Mouse (Mus musculus): ENCODE results near the gene Ndufa10. TPM values are rescaled to one million over a fixed set of nuclear protein-coding genes. Genes with fewer than 3 reads are reported as not detected.

The Ndufa10 gene
- polyA plus RNA-seq, 1 experiment = 171 TPM

DNA sequence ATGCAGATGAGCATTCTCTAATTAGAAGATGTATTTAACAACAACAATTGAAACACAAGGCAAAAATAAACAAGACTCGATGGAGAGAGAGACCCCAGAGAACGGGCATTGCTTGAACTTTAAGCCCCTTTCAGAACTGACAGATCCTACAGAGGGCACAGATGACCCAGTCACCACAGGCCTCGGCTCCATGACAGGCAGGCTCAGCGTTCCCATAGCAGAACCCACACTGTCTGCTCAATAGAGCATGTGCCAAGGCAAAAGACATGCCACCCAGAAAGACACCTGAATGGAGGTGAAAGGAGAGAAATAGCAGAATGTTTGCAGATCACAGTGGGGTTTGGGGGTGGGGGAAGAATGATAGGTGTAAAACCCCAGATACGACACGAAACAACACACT is 15.2 kb downstream of the Ndufa10 start:
- Histone ChIP-seq H3K4me3 (ENCODE audit: insufficient read depth, low read length) (no peak overlapping the region), H3K4me1 (ENCODE audit: control insufficient read depth, insufficient read depth, low read length) (no peaks in the 10 kb centered on the region), H3K27ac (ENCODE audit: insufficient read depth, low read length) (no peak overlapping the region)
- TF ChIP-seq CTCF (IDR thresholded peaks at IDR 0.05; ENCODE audit: borderline replicate concordance, insufficient read depth, low read length) (no peak), POLR2A (IDR thresholded peaks at IDR 0.05; ENCODE audit: low read depth, low read length) (no peak)

GRCm38 (mm10) chr1:92457758-92458157 is 15.9 kb downstream of the Ndufa10 start:
- no peak for TF ChIP-seq CTCF (IDR thresholded peaks at IDR 0.05; ENCODE audit: borderline replicate concordance, insufficient read depth, low read length)
- no peak for TF ChIP-seq POLR2A (IDR thresholded peaks at IDR 0.05; ENCODE audit: low read depth, low read length)

DNA sequence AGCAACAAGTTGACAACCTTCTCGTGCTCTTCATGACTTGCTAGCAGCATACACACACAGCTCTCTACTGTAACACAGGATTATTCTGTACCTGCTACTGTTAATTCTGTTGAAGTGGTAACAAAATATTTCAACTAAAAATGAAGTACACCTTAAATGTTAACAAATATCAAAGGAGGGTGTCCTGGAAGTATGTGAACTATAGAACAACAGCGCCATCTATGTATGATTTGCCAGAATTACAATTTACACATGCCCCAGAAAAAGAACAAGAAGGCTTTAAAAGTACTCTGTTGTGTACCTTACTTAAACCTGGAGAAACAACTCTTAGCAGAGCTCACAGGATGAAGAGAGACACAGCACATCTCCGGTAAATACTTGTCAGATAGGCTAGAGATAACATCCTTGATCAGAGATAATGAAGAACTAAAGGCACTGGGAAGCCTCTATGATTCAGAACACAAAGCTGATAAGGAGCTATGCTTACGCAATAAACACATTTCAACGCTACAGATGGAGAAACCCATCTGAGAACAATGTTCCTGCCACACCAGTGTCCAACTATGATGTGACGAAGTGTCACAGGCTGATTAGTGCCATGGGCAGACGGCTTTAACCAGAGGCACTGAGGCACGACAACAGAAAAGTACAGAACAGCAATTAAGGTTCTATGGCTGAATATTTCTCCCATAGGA is 19.8 kb downstream of the Ndufa10 start:
- Histone ChIP-seq H3K4me1 (ENCODE audit: control insufficient read depth, insufficient read depth, low read length) (no peaks in the 10 kb centered on the region), H3K27ac (ENCODE audit: insufficient read depth, low read length) (no peak overlapping the region), H3K4me3 (ENCODE audit: insufficient read depth, low read length) (no peak overlapping the region)
- TF ChIP-seq POLR2A (IDR thresholded peaks at IDR 0.05; ENCODE audit: low read depth, low read length) (no peak), CTCF (IDR thresholded peaks at IDR 0.05; ENCODE audit: borderline replicate concordance, insufficient read depth, low read length) (no peak)

More at GRCm38 (mm10) chr1:92457758-92458157, 15.9 kb downstream of the Ndufa10 start:
- H3K4me1 ChIP-seq (ENCODE audit: control insufficient read depth, insufficient read depth, low read length) = no peaks in the 10 kb centered on the region
- H3K27ac ChIP-seq (ENCODE audit: insufficient read depth, low read length) = no peak overlapping the region
- H3K4me3 ChIP-seq (ENCODE audit: insufficient read depth, low read length) = no peak overlapping the region

GRCm38 (mm10) chr1:92448293-92448692 is 25.4 kb downstream of the Ndufa10 start:
- TF ChIP-seq POLR2A (IDR thresholded peaks at IDR 0.05; ENCODE audit: low read depth, low read length) = no peak
- TF ChIP-seq CTCF (IDR thresholded peaks at IDR 0.05; ENCODE audit: borderline replicate concordance, insufficient read depth, low read length) = no peak
- no peaks in the 10 kb centered on the region for H3K4me1 ChIP-seq (ENCODE audit: control insufficient read depth, insufficient read depth, low read length)

DNA sequence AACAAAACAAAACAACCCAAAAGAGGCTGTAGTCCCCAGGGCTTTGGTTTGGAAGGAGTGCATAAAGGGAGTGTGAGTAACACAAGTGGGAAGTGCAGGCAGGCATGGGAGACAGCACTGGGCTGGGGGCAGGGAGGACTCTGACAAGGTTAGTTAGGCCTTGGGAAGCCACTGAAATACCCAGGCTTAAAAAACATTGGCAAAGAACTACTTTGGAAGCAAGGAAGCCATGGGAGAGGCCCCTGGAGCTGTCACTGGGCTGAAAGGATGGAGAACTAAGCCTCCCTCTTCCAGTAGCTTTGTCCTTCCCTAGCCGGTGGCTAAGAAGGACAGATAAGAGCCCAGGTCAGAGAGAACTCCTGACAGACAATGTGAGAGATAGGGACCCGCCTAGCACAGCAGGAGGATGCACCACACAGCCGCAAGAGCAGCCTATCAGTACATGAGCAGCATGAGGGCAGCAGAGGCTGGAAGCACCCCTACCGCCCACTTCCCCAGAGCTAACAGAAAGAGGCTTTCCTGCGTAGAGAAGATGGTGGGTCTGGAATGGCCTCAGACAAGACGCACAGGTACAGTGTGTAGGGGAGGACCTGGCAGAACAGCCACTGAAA is 32.1 kb downstream of the Ndufa10 start:
- H3K4me1 ChIP-seq (ENCODE audit: control insufficient read depth, insufficient read depth, low read length) = no peaks in the 10 kb centered on the region
- TF ChIP-seq CTCF (IDR thresholded peaks at IDR 0.05; ENCODE audit: borderline replicate concordance, insufficient read depth, low read length) (no peak), POLR2A (IDR thresholded peaks at IDR 0.05; ENCODE audit: low read depth, low read length) (no peak)
- H3K27ac ChIP-seq (ENCODE audit: insufficient read depth, low read length) = no peak overlapping the region
- H3K4me3 ChIP-seq (ENCODE audit: insufficient read depth, low read length) = no peak overlapping the region

More at GRCm38 (mm10) chr1:92448293-92448692, 25.4 kb downstream of the Ndufa10 start:
- H3K4me3 ChIP-seq (ENCODE audit: insufficient read depth, low read length) = no peak overlapping the region
- no peak overlapping the region for H3K27ac ChIP-seq (ENCODE audit: insufficient read depth, low read length)

DNA sequence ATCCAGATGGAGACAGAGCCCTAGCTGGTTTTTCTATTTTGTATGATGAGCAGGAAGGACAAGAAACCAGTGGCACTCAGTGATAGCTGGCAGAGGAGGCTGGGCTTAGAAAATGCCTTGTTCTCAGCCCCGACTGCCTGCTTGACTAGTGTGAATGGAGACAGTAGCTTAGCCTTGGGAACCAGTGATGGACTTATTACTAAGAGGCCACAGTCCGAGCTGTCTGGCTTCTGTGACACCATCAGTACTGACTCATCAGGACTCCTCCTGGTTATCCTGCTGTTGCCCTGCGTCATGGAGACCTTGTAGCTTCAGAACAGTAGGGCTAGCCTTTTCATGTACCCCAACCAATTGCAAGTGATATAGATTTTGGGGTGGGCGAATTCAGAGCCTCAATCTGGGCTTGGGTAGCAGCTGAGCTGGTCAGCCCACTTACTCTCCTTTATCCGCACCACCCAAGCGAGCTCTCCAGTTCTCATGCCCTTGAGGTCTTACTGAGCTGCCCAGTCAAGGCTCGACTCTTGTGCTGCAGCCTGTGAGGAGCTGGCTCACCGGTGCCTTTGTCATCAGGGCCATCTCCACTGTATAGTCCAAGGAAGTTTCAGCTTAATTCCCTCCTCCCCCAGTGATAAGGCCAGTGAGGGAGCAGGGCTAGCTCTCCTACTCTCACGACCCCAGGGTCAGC is 33.5 kb downstream of the Ndufa10 start:
- TF ChIP-seq POLR2A (IDR thresholded peaks at IDR 0.05; ENCODE audit: low read depth, low read length) (no peak), CTCF (IDR thresholded peaks at IDR 0.05; ENCODE audit: borderline replicate concordance, insufficient read depth, low read length) (no peak)
- Histone ChIP-seq H3K27ac (ENCODE audit: insufficient read depth, low read length) (no peak overlapping the region), H3K4me3 (ENCODE audit: insufficient read depth, low read length) (no peak overlapping the region), H3K4me1 (ENCODE audit: control insufficient read depth, insufficient read depth, low read length) (no peaks in the 10 kb centered on the region)

GRCm38 (mm10) chr1:92437678-92438271 is 35.9 kb downstream of the Ndufa10 start:
- no peak overlapping the region for H3K27ac ChIP-seq (ENCODE audit: insufficient read depth, low read length)

DNA sequence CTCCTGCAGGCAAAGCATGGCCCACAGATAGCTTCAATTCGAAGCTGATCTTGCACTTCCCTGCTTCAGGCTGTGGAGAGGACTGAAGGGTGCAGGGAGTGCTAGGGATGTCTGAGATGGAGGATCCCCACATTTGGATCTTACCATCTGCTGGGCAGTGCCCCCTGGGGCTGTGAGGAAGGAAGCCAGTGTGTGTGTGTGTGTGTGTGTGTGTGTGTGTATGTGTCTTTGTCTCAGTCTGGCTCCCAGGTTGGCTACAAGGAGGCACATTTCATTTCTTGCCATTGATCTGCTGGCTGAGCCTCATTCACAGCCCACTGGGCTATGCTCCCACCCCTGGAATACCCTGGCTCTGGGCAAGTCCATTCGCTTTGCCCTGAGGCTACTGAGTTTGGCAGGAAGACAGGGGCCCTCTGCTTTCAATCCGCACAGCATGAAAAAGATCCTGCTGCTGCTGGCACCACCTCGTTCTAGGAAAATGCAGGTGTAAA is 36.8 kb downstream of the Ndufa10 start:
- Histone ChIP-seq H3K27ac (ENCODE audit: insufficient read depth, low read length) (no peak overlapping the region), H3K4me3 (ENCODE audit: insufficient read depth, low read length) (no peak overlapping the region), H3K4me1 (ENCODE audit: control insufficient read depth, insufficient read depth, low read length) (no peaks in the 10 kb centered on the region)
- TF ChIP-seq POLR2A (IDR thresholded peaks at IDR 0.05; ENCODE audit: low read depth, low read length) = no peak
- TF ChIP-seq CTCF (IDR thresholded peaks at IDR 0.05; ENCODE audit: borderline replicate concordance, insufficient read depth, low read length) = no peak

More at GRCm38 (mm10) chr1:92437678-92438271, 35.9 kb downstream of the Ndufa10 start:
- TF ChIP-seq POLR2A (IDR thresholded peaks at IDR 0.05; ENCODE audit: low read depth, low read length) = no peak
- no peak for TF ChIP-seq CTCF (IDR thresholded peaks at IDR 0.05; ENCODE audit: borderline replicate concordance, insufficient read depth, low read length)
- Histone ChIP-seq H3K4me1 (ENCODE audit: control insufficient read depth, insufficient read depth, low read length) (no peaks in the 10 kb centered on the region), H3K4me3 (ENCODE audit: insufficient read depth, low read length) (no peak overlapping the region)

DNA sequence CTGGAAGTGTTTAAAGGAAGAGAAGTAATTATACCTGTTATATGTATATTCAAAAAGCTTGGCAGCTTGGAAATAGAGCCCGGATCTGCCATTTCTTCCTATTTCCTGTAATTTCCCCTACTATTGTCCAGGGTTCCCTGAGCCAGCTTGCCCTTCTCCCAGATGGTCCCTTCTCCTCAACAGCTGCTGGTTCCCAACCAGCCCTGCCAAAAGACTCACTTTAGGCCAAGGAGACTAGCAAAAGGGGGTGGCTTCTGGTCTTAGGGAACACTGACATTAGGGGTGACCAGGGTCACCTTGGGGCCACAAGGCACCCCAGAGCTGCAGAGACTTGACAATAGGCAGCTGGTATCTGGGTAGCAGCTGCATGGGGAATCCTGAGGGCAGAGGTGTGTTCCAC is 38.7 kb downstream of the Ndufa10 start:
- Histone ChIP-seq H3K4me1 (ENCODE audit: control insufficient read depth, insufficient read depth, low read length) (no peaks in the 10 kb centered on the region), H3K4me3 (ENCODE audit: insufficient read depth, low read length) (no peak overlapping the region), H3K27ac (ENCODE audit: insufficient read depth, low read length) (no peak overlapping the region)
- TF ChIP-seq CTCF (IDR thresholded peaks at IDR 0.05; ENCODE audit: borderline replicate concordance, insufficient read depth, low read length) = no peak
- TF ChIP-seq POLR2A (IDR thresholded peaks at IDR 0.05; ENCODE audit: low read depth, low read length) = no peak

All from embryonic fibroblast, embryonic 13.5 days (primary cell).